Mouse (Mus musculus): ENCODE measurements around the gene Mbd3. TPM values are rescaled to one million over a fixed set of nuclear protein-coding genes. Genes with fewer than 3 reads are reported as not detected.
A peak's percentile ranks its signal among the peaks of the same experiment; 100 is the strongest.

The Mbd3 gene
- polyA plus RNA-seq, 1 experiment from 2014 or later: 252 TPM

DNA sequence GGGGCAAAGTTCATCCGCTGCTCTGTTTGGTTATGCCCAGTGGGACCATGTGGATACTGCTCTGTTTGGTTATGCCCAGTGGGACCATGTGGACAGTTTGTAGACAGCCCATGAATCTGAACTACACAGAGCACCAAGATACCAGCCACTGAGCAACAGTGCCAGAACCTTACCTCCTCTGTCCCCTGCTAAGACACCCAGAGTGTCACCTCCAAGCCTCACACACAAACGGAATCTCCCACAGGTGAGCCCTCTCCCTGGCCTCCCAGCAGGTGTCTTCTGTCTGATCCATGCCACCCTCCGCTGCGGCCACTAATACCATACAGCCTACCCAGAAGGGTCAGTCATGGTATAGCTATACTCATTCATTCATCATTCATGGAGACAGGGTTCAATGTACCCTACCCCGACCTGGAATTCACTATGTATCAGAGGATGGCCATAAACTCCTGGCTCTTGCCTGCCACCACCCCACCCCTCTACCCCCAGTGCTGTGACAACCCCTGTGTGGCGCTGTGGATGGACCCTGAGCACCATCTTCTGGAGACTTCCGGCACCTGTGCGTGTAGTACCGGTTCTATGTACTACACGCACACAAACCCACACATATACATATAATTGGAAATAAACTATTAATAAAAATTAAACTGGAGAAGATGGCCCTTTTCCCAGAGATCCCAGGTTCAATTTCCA is 6.3 kb upstream of the Mbd3 start:
- Histone ChIP-seq H3K9ac (ENCODE audit: low read length) (peak overlapping the region; percentile 88), H3K9me3 (ENCODE audit: control insufficient read depth, low read length) (no peaks in the 10 kb centered on the region), H3K4me1 (ENCODE audit: control insufficient read depth, insufficient read depth, low read length) (peaks cover 19% of the 10 kb centered on the region), H3K4me2 (peak overlapping the region; percentile 95), H3K36me3 (ENCODE audit: control insufficient read depth, insufficient read depth, low read length) (peaks cover 24% of the 10 kb centered on the region), H3K27ac (ENCODE audit: low read depth, low read length) (no peak overlapping the region), H3K27me3 (ENCODE audit: control insufficient read depth, insufficient read depth, low read length) (no peaks in the 10 kb centered on the region), H3K4me3 (ENCODE audit: low read depth, low read length) (peak overlapping the region; percentile 83)
- ATAC-seq (ENCODE audit: low FRiP score) (no peak), DNase-seq (ENCODE audit: low spot score, missing footprints) (no peak)
- WGBS: 62% methylated on average over 10 of the region's 10 CpGs

DNA sequence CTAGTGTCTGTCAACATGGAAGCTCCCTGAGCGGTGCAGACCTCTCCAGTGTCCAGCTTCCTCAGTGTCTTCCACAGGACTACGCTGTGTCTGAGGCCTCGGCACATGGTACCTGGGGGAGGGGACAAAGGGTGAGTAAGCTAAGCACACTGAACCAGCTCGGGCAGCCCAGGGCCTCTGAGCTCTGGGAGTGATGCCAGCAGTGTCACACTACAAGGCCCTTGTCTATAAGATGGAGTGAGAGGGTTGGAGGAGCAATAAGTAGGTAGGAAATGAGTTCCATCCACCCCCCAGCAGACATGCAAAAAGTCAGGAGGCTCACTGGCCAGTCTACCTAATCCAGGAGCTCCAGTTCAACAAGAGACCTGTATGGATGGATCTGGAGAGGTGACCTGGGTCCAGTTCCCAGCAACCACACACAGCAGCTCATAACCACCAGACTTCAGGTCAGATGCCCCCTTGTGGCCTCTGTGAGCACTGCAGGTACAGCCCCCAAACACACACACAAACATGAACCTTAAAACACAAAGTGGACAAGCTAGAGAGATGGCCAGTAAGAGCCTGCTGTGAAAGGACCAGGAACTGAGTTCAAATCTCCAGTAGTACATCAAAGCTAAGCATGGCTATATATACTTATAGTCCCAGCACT is 3.8 kb upstream of the Mbd3 start:
- H3K27me3 ChIP-seq (ENCODE audit: control insufficient read depth, insufficient read depth, low read length): no peaks in the 10 kb centered on the region
- no peaks in the 10 kb centered on the region for H3K9me3 ChIP-seq (ENCODE audit: control insufficient read depth, low read length)
- H3K36me3 ChIP-seq (ENCODE audit: control insufficient read depth, insufficient read depth, low read length): peaks cover 17% of the 10 kb centered on the region
- no peak overlapping the region for H3K4me2 ChIP-seq
- H3K9ac ChIP-seq (ENCODE audit: low read length): no peak overlapping the region
- H3K4me3 ChIP-seq (ENCODE audit: low read depth, low read length): no peak overlapping the region
- H3K27ac ChIP-seq (ENCODE audit: low read depth, low read length): no peak overlapping the region
- peak; percentile 92 for DNase-seq (ENCODE audit: low spot score, missing footprints)
- WGBS: 97% methylated on average over 4 of the region's 4 CpGs
- ATAC-seq (ENCODE audit: low FRiP score): no peak
- peaks cover 26% of the 10 kb centered on the region for H3K4me1 ChIP-seq (ENCODE audit: control insufficient read depth, insufficient read depth, low read length)

DNA sequence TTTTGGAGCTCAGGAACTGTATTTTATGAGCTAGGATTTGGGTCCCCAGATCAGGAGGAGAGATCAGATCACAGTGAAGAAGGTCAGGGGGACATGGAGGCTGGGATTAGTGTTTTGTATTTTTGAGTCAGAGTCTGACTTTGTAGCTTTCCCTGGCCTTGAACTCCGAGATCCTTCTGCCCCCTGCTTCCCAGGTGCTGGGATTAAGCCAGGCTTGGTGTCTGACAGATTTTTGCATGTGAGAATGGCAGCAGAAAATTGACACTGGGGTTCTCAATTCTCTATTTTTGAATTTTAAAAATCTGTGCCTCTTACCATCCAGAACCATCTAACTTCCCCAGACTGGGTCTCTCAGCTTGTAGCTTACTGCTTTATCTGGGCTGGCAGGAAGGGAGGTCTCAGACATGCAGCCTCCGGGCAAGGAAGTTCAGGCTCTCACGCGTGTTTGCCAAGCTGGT is 1.4 kb upstream of the Mbd3 start:
- Histone ChIP-seq H3K9ac (ENCODE audit: low read length) (peak overlapping the region; percentile 71; the same call in 1 of the 2 replicates), H3K4me2 (no peak overlapping the region; the same call in 1 of the 2 replicates), H3K27me3 (ENCODE audit: control insufficient read depth, insufficient read depth, low read length) (no peaks in the 10 kb centered on the region), H3K27ac (ENCODE audit: low read depth, low read length) (no peak overlapping the region), H3K9me3 (ENCODE audit: control insufficient read depth, low read length) (no peaks in the 10 kb centered on the region), H3K4me3 (ENCODE audit: low read depth, low read length) (no peak overlapping the region), H3K4me1 (ENCODE audit: control insufficient read depth, insufficient read depth, low read length) (peaks cover 28% of the 10 kb centered on the region), H3K36me3 (ENCODE audit: control insufficient read depth, insufficient read depth, low read length) (peaks cover 21% of the 10 kb centered on the region)
- ATAC-seq (ENCODE audit: low FRiP score): no peak
- 78% methylated on average over 4 of the region's 4 CpGs for WGBS
- DNase-seq (ENCODE audit: low spot score, missing footprints): no peak

DNA sequence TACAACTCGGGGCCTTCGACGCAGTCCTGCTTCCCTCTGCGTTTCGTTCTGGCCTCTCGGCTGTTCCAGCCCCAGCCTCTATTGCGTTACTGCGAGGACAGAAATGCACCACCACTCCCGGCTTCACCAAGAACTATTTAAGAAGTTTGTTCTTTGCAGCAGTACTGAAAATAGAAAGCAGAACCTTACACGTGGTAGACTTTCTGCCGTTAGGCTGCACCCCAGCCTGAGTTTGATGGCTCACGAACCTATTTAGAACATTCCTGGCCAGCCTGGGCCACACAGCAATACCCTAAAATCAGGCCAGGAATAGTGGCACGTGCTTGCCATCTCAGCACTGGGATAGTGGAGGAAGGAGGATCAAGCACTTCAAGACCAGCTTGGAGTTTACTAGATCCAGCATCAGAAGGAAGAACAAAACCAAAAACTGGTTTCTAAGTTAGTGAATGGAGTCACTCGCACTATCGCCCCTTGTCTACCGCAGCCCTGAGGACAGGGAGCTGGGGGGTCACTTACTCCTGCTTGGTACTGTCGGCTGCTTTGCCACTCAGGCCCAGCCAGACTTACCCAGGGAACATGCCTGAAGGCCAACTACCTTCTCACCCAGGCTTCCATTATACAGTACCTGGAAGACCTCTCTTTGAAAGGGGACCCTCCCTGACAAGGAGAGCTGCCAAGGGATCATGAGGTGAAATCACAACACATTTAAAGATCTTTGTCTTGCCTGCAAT is 788 bp upstream of the Mbd3 start:
- 16% methylated on average over 17 of the region's 17 CpGs for WGBS
- ATAC-seq (ENCODE audit: low FRiP score) (no peak), DNase-seq (ENCODE audit: low spot score, missing footprints) (no peak)
- peaks cover 24% of the 10 kb centered on the region for H3K36me3 ChIP-seq (ENCODE audit: control insufficient read depth, insufficient read depth, low read length)
- H3K4me1 ChIP-seq (ENCODE audit: control insufficient read depth, insufficient read depth, low read length): peaks cover 24% of the 10 kb centered on the region
- H3K27me3 ChIP-seq (ENCODE audit: control insufficient read depth, insufficient read depth, low read length): no peaks in the 10 kb centered on the region
- H3K9ac ChIP-seq (ENCODE audit: low read length): peak overlapping the region; percentile 71
- H3K9me3 ChIP-seq (ENCODE audit: control insufficient read depth, low read length): no peaks in the 10 kb centered on the region
- peak overlapping the region; percentile 81 for H3K27ac ChIP-seq (ENCODE audit: low read depth, low read length)
- H3K4me2 ChIP-seq: peak overlapping the region; percentile 77
- peak overlapping the region; percentile 83 for H3K4me3 ChIP-seq (ENCODE audit: low read depth, low read length)

DNA sequence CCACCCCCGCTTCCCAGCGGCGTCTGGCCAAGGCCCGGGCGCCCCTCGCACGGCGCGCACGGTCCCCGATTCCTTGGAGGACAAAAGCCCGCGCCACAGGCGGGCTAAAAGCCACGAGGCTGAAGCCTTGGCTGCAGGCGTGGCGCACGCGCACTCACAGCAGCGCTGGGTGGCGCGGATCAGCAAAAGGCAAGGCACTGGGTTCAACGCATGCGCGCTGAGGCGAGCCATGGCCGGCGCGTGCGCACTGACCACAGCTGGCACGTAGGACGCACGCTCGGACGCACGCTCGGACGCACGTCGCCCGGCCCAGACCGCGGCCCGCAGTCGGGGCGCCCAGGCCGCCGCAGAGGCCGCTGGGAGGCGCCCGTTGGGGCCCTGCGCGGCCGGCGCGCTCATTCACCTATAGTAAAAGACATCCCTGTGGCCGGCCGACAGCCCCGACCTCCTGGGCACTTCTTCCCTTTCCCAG is 595 bp downstream of the Mbd3 start:
- H3K27ac ChIP-seq (ENCODE audit: low read depth, low read length): peak overlapping the region; percentile 99
- peaks cover 30% of the 10 kb centered on the region for H3K36me3 ChIP-seq (ENCODE audit: control insufficient read depth, insufficient read depth, low read length)
- H3K27me3 ChIP-seq (ENCODE audit: control insufficient read depth, insufficient read depth, low read length): no peaks in the 10 kb centered on the region
- H3K4me3 ChIP-seq (ENCODE audit: low read depth, low read length): peak overlapping the region; percentile 83
- H3K9me3 ChIP-seq (ENCODE audit: control insufficient read depth, low read length): no peaks in the 10 kb centered on the region
- H3K4me2 ChIP-seq: peak overlapping the region; percentile 80
- ATAC-seq (ENCODE audit: low FRiP score): peak; percentile 82
- peak overlapping the region; percentile 99 for H3K9ac ChIP-seq (ENCODE audit: low read length)
- under 1% methylated on average over 59 of the region's 59 CpGs for WGBS
- H3K4me1 ChIP-seq (ENCODE audit: control insufficient read depth, insufficient read depth, low read length): peaks cover 24% of the 10 kb centered on the region
- peak; percentile 100 for DNase-seq (ENCODE audit: low spot score, missing footprints)

DNA sequence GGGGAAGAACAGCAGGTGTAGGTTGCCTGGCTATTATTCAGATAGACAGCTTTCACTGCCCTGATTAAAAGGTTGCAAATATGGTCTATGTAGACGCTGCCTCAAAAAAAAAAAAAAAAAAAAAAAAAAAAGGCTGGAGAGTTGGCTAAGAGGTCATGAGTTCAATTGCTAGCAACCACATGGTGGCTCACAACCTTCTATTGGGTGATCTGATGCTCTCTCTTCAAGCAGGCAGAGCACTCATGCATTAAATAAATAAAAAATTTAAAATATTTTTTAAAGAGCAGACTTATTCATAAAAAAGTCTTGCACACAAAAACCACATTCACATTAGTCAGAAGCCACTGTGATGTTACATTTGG is 1.2 kb downstream of the Mbd3 start:
- H3K36me3 ChIP-seq (ENCODE audit: control insufficient read depth, insufficient read depth, low read length): peaks cover 30% of the 10 kb centered on the region

GRCm38 (mm10) chr10:80397524-80398173 is 1.7 kb downstream of the Mbd3 start:
- peak overlapping the region; percentile 99 for H3K27ac ChIP-seq (ENCODE audit: low read depth, low read length)
- 54% methylated on average over 8 of the region's 8 CpGs for WGBS
- H3K4me3 ChIP-seq (ENCODE audit: low read depth, low read length): peak overlapping the region; percentile 83
- H3K4me2 ChIP-seq: peak overlapping the region; percentile 80
- H3K4me1 ChIP-seq (ENCODE audit: control insufficient read depth, insufficient read depth, low read length): peaks cover 24% of the 10 kb centered on the region
- peak; percentile 87 for DNase-seq (ENCODE audit: low spot score, missing footprints)
- H3K36me3 ChIP-seq (ENCODE audit: control insufficient read depth, insufficient read depth, low read length): peaks cover 32% of the 10 kb centered on the region
- ATAC-seq (ENCODE audit: low FRiP score): no peak
- no peaks in the 10 kb centered on the region for H3K27me3 ChIP-seq (ENCODE audit: control insufficient read depth, insufficient read depth, low read length)
- no peaks in the 10 kb centered on the region for H3K9me3 ChIP-seq (ENCODE audit: control insufficient read depth, low read length)
- H3K9ac ChIP-seq (ENCODE audit: low read length): peak overlapping the region; percentile 99

More for the DNA sequence above, 1.2 kb downstream of the Mbd3 start:
- H3K9me3 ChIP-seq (ENCODE audit: control insufficient read depth, low read length): no peaks in the 10 kb centered on the region
- H3K4me3 ChIP-seq (ENCODE audit: low read depth, low read length): peak overlapping the region; percentile 83
- H3K27ac ChIP-seq (ENCODE audit: low read depth, low read length): peak overlapping the region; percentile 99
- H3K27me3 ChIP-seq (ENCODE audit: control insufficient read depth, insufficient read depth, low read length): no peaks in the 10 kb centered on the region
- H3K4me1 ChIP-seq (ENCODE audit: control insufficient read depth, insufficient read depth, low read length): peaks cover 24% of the 10 kb centered on the region
- peak overlapping the region; percentile 99 for H3K9ac ChIP-seq (ENCODE audit: low read length)
- ATAC-seq (ENCODE audit: low FRiP score): no peak
- peak overlapping the region; percentile 80 for H3K4me2 ChIP-seq
- 9% methylated on average over 1 of the region's 1 CpGs for WGBS
- DNase-seq (ENCODE audit: low spot score, missing footprints): no peak

DNA sequence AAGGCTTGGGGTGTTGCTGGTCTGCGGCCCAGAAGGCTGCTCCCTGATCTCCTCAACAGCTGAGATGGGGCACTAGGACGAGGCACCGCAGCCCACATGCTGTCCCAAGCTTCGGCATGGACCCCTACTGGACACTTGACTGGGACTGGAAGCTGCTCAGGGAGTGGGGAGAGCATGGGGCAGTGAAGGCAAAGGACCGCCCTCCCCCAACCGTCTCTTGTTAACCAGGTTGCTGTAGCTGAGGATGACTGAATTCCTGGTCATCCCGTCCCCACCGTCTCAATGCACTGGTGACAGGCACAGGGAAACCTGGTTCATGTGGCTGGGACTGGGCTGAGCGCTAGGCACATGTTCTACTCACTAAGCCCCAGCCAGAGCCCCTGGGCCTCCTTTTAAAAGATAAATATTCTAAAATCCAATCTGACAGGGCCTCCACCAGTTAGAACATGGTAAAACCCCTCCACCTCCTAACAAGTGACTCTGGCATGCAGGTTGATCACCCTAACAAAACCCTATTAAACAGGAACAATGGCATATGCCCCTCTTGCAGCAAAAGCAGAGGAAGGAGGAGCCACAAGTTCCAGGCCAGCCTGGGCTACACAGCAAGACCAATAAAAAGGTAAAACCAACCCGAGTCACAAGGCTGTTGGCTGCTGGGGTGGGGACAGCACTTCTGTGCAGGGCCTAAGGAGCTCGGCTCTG is 2.4 kb downstream of the Mbd3 start:
- no peaks in the 10 kb centered on the region for H3K9me3 ChIP-seq (ENCODE audit: control insufficient read depth, low read length)
- 88% methylated on average over 11 of the region's 11 CpGs for WGBS
- H3K9ac ChIP-seq (ENCODE audit: low read length): peak overlapping the region; percentile 99
- peak overlapping the region; percentile 83 for H3K4me3 ChIP-seq (ENCODE audit: low read depth, low read length)
- no peak overlapping the region for H3K27ac ChIP-seq (ENCODE audit: low read depth, low read length)
- no peak for ATAC-seq (ENCODE audit: low FRiP score)
- H3K27me3 ChIP-seq (ENCODE audit: control insufficient read depth, insufficient read depth, low read length): no peaks in the 10 kb centered on the region
- peaks cover 34% of the 10 kb centered on the region for H3K36me3 ChIP-seq (ENCODE audit: control insufficient read depth, insufficient read depth, low read length)
- DNase-seq (ENCODE audit: low spot score, missing footprints): no peak
- peaks cover 24% of the 10 kb centered on the region for H3K4me1 ChIP-seq (ENCODE audit: control insufficient read depth, insufficient read depth, low read length)
- H3K4me2 ChIP-seq: peak overlapping the region; percentile 80

Measured in midbrain, embryonic 11.5 days (tissue).